Mouse (Mus musculus): Measurements from ENCODE around the gene Commd6. TPM values are rescaled to one million over a fixed set of nuclear protein-coding genes. Genes with fewer than 3 reads are reported as not detected.

The Commd6 gene
- 38.7 TPM for polyA plus RNA-seq (2012; fragmentation: generic; extraction: Trizol)
- long read RNA-seq, experiment 1, full-length matches to known transcripts, result 5 of 7 reads
- long read RNA-seq, experiment 1, partial matches to known transcripts, result 0 of 7 reads
- long read RNA-seq, experiment 1, other reads (novel, unspliced or antisense), result 2 of 7 reads
- long read RNA-seq, experiment 2, partial matches to known transcripts, result 0 of 1 reads
- long read RNA-seq, experiment 2, other reads (novel, unspliced or antisense), result 0 of 1 reads

- H3K79me2 ChIP-seq (ENCODE audit: control insufficient read depth, insufficient read depth), result peaks cover 14% of the 10 kb centered on the region
- peak within 1 kb of the TSS; percentile 65 for H3ac ChIP-seq (ENCODE audit: control insufficient read depth, insufficient read length, low read depth)
- TF ChIP-seq MYOD1 (IDR thresholded peaks at IDR 0.05; ENCODE audit: control insufficient read depth, insufficient read length, low read depth), result no peak
- TF ChIP-seq FOSL1 (IDR thresholded peaks at IDR 0.05; ENCODE audit: insufficient read depth, low read length, poor library complexity, severe bottlenecking), result no peak
- TF ChIP-seq MAX (IDR thresholded peaks at IDR 0.05), result peak; percentile 58
- TF ChIP-seq CTCF (IDR thresholded peaks at IDR 0.05; ENCODE audit: control insufficient read depth, insufficient read depth, insufficient read length), result no peak
- TF ChIP-seq USF1 (IDR thresholded peaks at IDR 0.05; ENCODE audit: low read depth), result no peak
- no peak for TF ChIP-seq MYOG (IDR thresholded peaks at IDR 0.05; ENCODE audit: control insufficient read depth, extremely low read depth, insufficient read length)
- TF ChIP-seq CEBPB (IDR thresholded peaks at IDR 0.05; ENCODE audit: low read depth), result no peak
Observed at GRCm38 (mm10) chr14:101640153-101640843, at the start of gene Commd6. Gene Commd6, minus strand, starts transcription at chr14:101640686.

GRCm38 (mm10) chr14:101688406-101688805 lies 47.9 kb upstream of the Commd6 start:
- TF ChIP-seq MAX (IDR thresholded peaks at IDR 0.05) (no peak), MYOD1 (IDR thresholded peaks at IDR 0.05; ENCODE audit: control insufficient read depth, insufficient read length, low read depth) (no peak), USF1 (IDR thresholded peaks at IDR 0.05; ENCODE audit: low read depth) (no peak), CTCF (IDR thresholded peaks at IDR 0.05; ENCODE audit: control insufficient read depth, insufficient read depth, insufficient read length) (no peak), FOSL1 (IDR thresholded peaks at IDR 0.05; ENCODE audit: insufficient read depth, low read length, poor library complexity, severe bottlenecking) (no peak)
- peaks cover 10% of the 10 kb centered on the region for H3K36me3 ChIP-seq (ENCODE audit: control insufficient read depth, insufficient read depth)

More at GRCm38 (mm10) chr14:101640153-101640843, at the start of gene Commd6:
- H3K4me3 ChIP-seq (ENCODE audit: insufficient read depth, poor library complexity, severe bottlenecking), result peak within 1 kb of the TSS; percentile 83
- peaks cover 9% of the 10 kb centered on the region for H3K79me3 ChIP-seq (ENCODE audit: low read depth)
- H3K27me3 ChIP-seq (ENCODE audit: control insufficient read depth, insufficient read depth, insufficient read length), result no peaks in the 10 kb centered on the region
- peaks cover 6% of the 10 kb centered on the region for H3K36me3 ChIP-seq (ENCODE audit: control insufficient read depth, insufficient read depth)

GRCm38 (mm10) chr14:101687696-101688095 lies 47.2 kb upstream of the Commd6 start:
- Histone ChIP-seq H3ac (ENCODE audit: control insufficient read depth, insufficient read length, low read depth) (no peak overlapping the region), H3K36me3 (ENCODE audit: control insufficient read depth, insufficient read depth) (peaks cover 10% of the 10 kb centered on the region), H3K79me2 (ENCODE audit: control insufficient read depth, insufficient read depth) (no peaks in the 10 kb centered on the region), H3K4me3 (ENCODE audit: insufficient read depth, poor library complexity, severe bottlenecking) (no peak overlapping the region), H3K27me3 (ENCODE audit: control insufficient read depth, insufficient read depth, insufficient read length) (no peaks in the 10 kb centered on the region), H3K79me3 (ENCODE audit: low read depth) (no peaks in the 10 kb centered on the region)
- no peak for TF ChIP-seq FOSL1 (IDR thresholded peaks at IDR 0.05; ENCODE audit: insufficient read depth, low read length, poor library complexity, severe bottlenecking)
- no peak for TF ChIP-seq MYOD1 (IDR thresholded peaks at IDR 0.05; ENCODE audit: control insufficient read depth, insufficient read length, low read depth)
- no peak for TF ChIP-seq USF1 (IDR thresholded peaks at IDR 0.05; ENCODE audit: low read depth)
- no peak for TF ChIP-seq CTCF (IDR thresholded peaks at IDR 0.05; ENCODE audit: control insufficient read depth, insufficient read depth, insufficient read length)
- TF ChIP-seq MAX (IDR thresholded peaks at IDR 0.05), result no peak
- no peak for TF ChIP-seq MYOG (IDR thresholded peaks at IDR 0.05; ENCODE audit: control insufficient read depth, extremely low read depth, insufficient read length)
- no peak for TF ChIP-seq CEBPB (IDR thresholded peaks at IDR 0.05; ENCODE audit: low read depth)

More at GRCm38 (mm10) chr14:101688406-101688805, 47.9 kb upstream of the Commd6 start:
- no peaks in the 10 kb centered on the region for H3K79me3 ChIP-seq (ENCODE audit: low read depth)
- H3ac ChIP-seq (ENCODE audit: control insufficient read depth, insufficient read length, low read depth), result no peak overlapping the region
- H3K79me2 ChIP-seq (ENCODE audit: control insufficient read depth, insufficient read depth), result no peaks in the 10 kb centered on the region
- no peak overlapping the region for H3K4me3 ChIP-seq (ENCODE audit: insufficient read depth, poor library complexity, severe bottlenecking)
- H3K27me3 ChIP-seq (ENCODE audit: control insufficient read depth, insufficient read depth, insufficient read length), result no peaks in the 10 kb centered on the region

GRCm38 (mm10) chr14:101672226-101672625 lies 31.7 kb upstream of the Commd6 start:
- H3K79me3 ChIP-seq (ENCODE audit: low read depth), result no peaks in the 10 kb centered on the region

GRCm38 (mm10) chr14:101668626-101669025 lies 28.1 kb upstream of the Commd6 start:
- TF ChIP-seq MYOD1 (IDR thresholded peaks at IDR 0.05; ENCODE audit: control insufficient read depth, insufficient read length, low read depth) (no peak), FOSL1 (IDR thresholded peaks at IDR 0.05; ENCODE audit: insufficient read depth, low read length, poor library complexity, severe bottlenecking) (no peak), CEBPB (IDR thresholded peaks at IDR 0.05; ENCODE audit: low read depth) (no peak), CTCF (IDR thresholded peaks at IDR 0.05; ENCODE audit: control insufficient read depth, insufficient read depth, insufficient read length) (no peak), USF1 (IDR thresholded peaks at IDR 0.05; ENCODE audit: low read depth) (no peak), MYOG (IDR thresholded peaks at IDR 0.05; ENCODE audit: control insufficient read depth, extremely low read depth, insufficient read length) (no peak), MAX (IDR thresholded peaks at IDR 0.05) (no peak)
- no peaks in the 10 kb centered on the region for H3K79me2 ChIP-seq (ENCODE audit: control insufficient read depth, insufficient read depth)
- H3K4me3 ChIP-seq (ENCODE audit: insufficient read depth, poor library complexity, severe bottlenecking), result no peak overlapping the region
- H3K36me3 ChIP-seq (ENCODE audit: control insufficient read depth, insufficient read depth), result peaks cover 46% of the 10 kb centered on the region
- H3ac ChIP-seq (ENCODE audit: control insufficient read depth, insufficient read length, low read depth), result no peak overlapping the region
- H3K27me3 ChIP-seq (ENCODE audit: control insufficient read depth, insufficient read depth, insufficient read length), result no peaks in the 10 kb centered on the region
- H3K79me3 ChIP-seq (ENCODE audit: low read depth), result no peaks in the 10 kb centered on the region

More at GRCm38 (mm10) chr14:101672226-101672625, 31.7 kb upstream of the Commd6 start:
- TF ChIP-seq MYOG (IDR thresholded peaks at IDR 0.05; ENCODE audit: control insufficient read depth, extremely low read depth, insufficient read length) (no peak), FOSL1 (IDR thresholded peaks at IDR 0.05; ENCODE audit: insufficient read depth, low read length, poor library complexity, severe bottlenecking) (no peak), MAX (IDR thresholded peaks at IDR 0.05) (no peak)
- H3K79me2 ChIP-seq (ENCODE audit: control insufficient read depth, insufficient read depth), result no peaks in the 10 kb centered on the region
- H3ac ChIP-seq (ENCODE audit: control insufficient read depth, insufficient read length, low read depth), result no peak overlapping the region
- peaks cover 36% of the 10 kb centered on the region for H3K36me3 ChIP-seq (ENCODE audit: control insufficient read depth, insufficient read depth)
- no peak overlapping the region for H3K4me3 ChIP-seq (ENCODE audit: insufficient read depth, poor library complexity, severe bottlenecking)
- H3K27me3 ChIP-seq (ENCODE audit: control insufficient read depth, insufficient read depth, insufficient read length), result no peaks in the 10 kb centered on the region

Data from C2C12 (cell line).